Mouse (Mus musculus) heart, adult 2 months (tissue): ENCODE measurements around the gene Fam83d.

ENCODE experiments used
- CTCF ChIP-seq: fragments of 200-600 bp; IDR thresholded peaks from 2 replicates; pipeline ENCODE4 v1.8.1; 2022; ENCODE audit warnings: antibody characterized with exemption, mild to moderate bottlenecking, moderate library complexity
- EP300 ChIP-seq: fragments of 200-500 bp; IDR thresholded peaks from 2 replicates; pipeline ENCODE4 v1.6.1; 2011; ENCODE audit warnings: low read depth, low read length, control low read depth; ENCODE audit not compliant: insufficient read depth
- POLR2A ChIP-seq: fragments of 200-500 bp; IDR thresholded peaks from 2 replicates; pipeline ENCODE4 v1.6.1; 2011; ENCODE audit warnings: mild to moderate bottlenecking, low read depth, low read length, control low read depth; ENCODE audit not compliant: insufficient read depth

- TF ChIP-seq POLR2A (no peak), EP300 (no peak), CTCF (no peak)
Observed at GRCm38 (mm10) chr2:158768350-158768749, 457 bp downstream of the Fam83d start.
